Mouse (Mus musculus): ENCODE results near the gene Tmbim1. TPM values are rescaled to one million over a fixed set of nuclear protein-coding genes. Genes with fewer than 3 reads are reported as not detected.

Gene Tmbim1
- polyA plus RNA-seq, 1 experiment from 2014 or later, result 42.0 TPM

DNA sequence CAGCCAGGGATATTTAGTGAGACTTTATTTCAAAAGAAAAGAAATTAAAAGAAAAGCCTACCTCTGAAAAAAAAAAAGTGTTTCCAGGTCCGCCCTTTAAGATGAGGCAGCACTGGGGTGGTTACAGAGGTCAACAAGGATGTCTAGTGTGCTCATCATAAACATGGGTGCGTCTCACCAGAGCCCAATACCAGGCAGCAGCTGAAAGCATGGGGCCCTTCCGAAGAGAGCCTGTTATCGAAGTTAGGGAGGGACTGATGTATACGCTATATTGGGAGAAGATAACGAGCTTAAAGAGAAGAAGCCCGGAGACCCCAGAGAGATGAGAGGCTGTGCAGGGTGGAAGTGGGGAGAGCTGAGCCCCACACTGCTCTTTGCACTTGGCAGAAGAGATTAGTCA is 66.3 kb downstream of the Tmbim1 start:
- Histone ChIP-seq H3K9me3 (no peaks in the 10 kb centered on the region), H3K36me3 (peaks cover 14% of the 10 kb centered on the region; the same call in 1 of the 2 replicates), H3K4me1 (peaks cover 67% of the 10 kb centered on the region), H3K9ac (peak overlapping the region; percentile 99), H3K27me3 (replicated peaks) (no peaks in the 10 kb centered on the region), H3K4me3 (peak overlapping the region; percentile 91), H3K27ac (replicated peaks) (peak overlapping the region; percentile 95), H3K4me2 (peak overlapping the region; percentile 84)
- WGBS, result 7% methylated on average over 7 of the region's 7 CpGs
- ATAC-seq (ENCODE audit: extremely low read depth, insufficient number of reproducible peaks, low FRiP score, low TSS enrichment), result no peak

Other genes with a start within 250 kb of the Tmbim1 start
- 100 and 105 TPM in 2 replicates for gene Tns1, start 181.2 kb downstream of the Tmbim1 start, polyA plus RNA-seq (2015; fragmentation: Nextera tagmentation; extraction: Ambion mirVana)
- 0.20 and 0.48 TPM in 2 replicates for gene Rufy4, start 180.1 kb downstream of the Tmbim1 start, polyA plus RNA-seq (2015; fragmentation: Nextera tagmentation; extraction: Ambion mirVana)
- 0.09 TPM in 1 of 2 replicates, not detected in the other for gene Cxcr2, start 151.6 kb downstream of the Tmbim1 start, polyA plus RNA-seq (2015; fragmentation: Nextera tagmentation; extraction: Ambion mirVana)
- not detected in 2 replicates for gene Cxcr1, start 111.0 kb downstream of the Tmbim1 start, polyA plus RNA-seq (2015; fragmentation: Nextera tagmentation; extraction: Ambion mirVana)
- 400 and 438 TPM in 2 replicates for gene Arpc2, start 69.5 kb downstream of the Tmbim1 start, polyA plus RNA-seq (2015; fragmentation: Nextera tagmentation; extraction: Ambion mirVana)
- gene Gpbar1, start 27.1 kb downstream of the Tmbim1 start, polyA plus RNA-seq (2015; fragmentation: Nextera tagmentation; extraction: Ambion mirVana), result 0.36 and 0.64 TPM in 2 replicates
- gene Aamp, start 20.9 kb downstream of the Tmbim1 start, polyA plus RNA-seq (2015; fragmentation: Nextera tagmentation; extraction: Ambion mirVana), result 164 and 188 TPM in 2 replicates
- gene Pnkd, start 20.7 kb downstream of the Tmbim1 start, polyA plus RNA-seq (2015; fragmentation: Nextera tagmentation; extraction: Ambion mirVana), result 227 and 252 TPM in 2 replicates
- 0.33 and 0.38 TPM in 2 replicates for gene Catip, start 56.5 kb upstream of the Tmbim1 start, polyA plus RNA-seq (2015; fragmentation: Nextera tagmentation; extraction: Ambion mirVana)
- gene Slc11a1, start 69.6 kb upstream of the Tmbim1 start, polyA plus RNA-seq (2015; fragmentation: Nextera tagmentation; extraction: Ambion mirVana), result 2.8 and 3.1 TPM in 2 replicates
- 57.3 and 60.4 TPM in 2 replicates for gene Ctdsp1, start 85.9 kb upstream of the Tmbim1 start, polyA plus RNA-seq (2015; fragmentation: Nextera tagmentation; extraction: Ambion mirVana)
- 0.19 and 0.45 TPM in 2 replicates for gene Vil1, start 103.8 kb upstream of the Tmbim1 start, polyA plus RNA-seq (2015; fragmentation: Nextera tagmentation; extraction: Ambion mirVana)
- 31.7 and 33.6 TPM in 2 replicates for gene Cnot9, start 200.4 kb upstream of the Tmbim1 start, polyA plus RNA-seq (2015; fragmentation: Nextera tagmentation; extraction: Ambion mirVana)
- gene Plcd4, start 237.3 kb upstream of the Tmbim1 start, polyA plus RNA-seq (2015; fragmentation: Nextera tagmentation; extraction: Ambion mirVana), result 0.52 and 0.64 TPM in 2 replicates
- 19.1 and 19.2 TPM in 2 replicates for gene Usp37, start 238.7 kb upstream of the Tmbim1 start, polyA plus RNA-seq (2015; fragmentation: Nextera tagmentation; extraction: Ambion mirVana)